Mouse (Mus musculus) stomach, embryonic 14.5 days (tissue): ENCODE results near the gene Cox7a1. TPM values are rescaled to one million over a fixed set of nuclear protein-coding genes. Genes with fewer than 3 reads are reported as not detected.

ENCODE experiments used
- ATAC-seq: fragments of 200-750 bp; cut with Nextera tagmentation; 2 replicates; pipeline ENCODE4 v1.8.0; 2017; ENCODE audit warnings: low read depth, moderate TSS enrichment; ENCODE audit not compliant: insufficient number of reproducible peaks, insufficient read depth, low FRiP score
- H3K27ac ChIP-seq: fragments of 300-500 bp; sonication (generic); 2 replicates; pipeline ENCODE4 v1.5.1; 2014; ENCODE audit warnings: mild to moderate bottlenecking, low read length, moderate library complexity, mixed read lengths
- H3K27me3 ChIP-seq: fragments of 300-500 bp; sonication (generic); 2 replicates; pipeline ENCODE4 v1.6.1; 2014; ENCODE audit warnings: low read length, control low read depth, mixed read lengths; ENCODE audit not compliant: control insufficient read depth, insufficient read depth
- H3K36me3 ChIP-seq: fragments of 300-500 bp; sonication (generic); 2 replicates; pipeline ENCODE4 v1.6.1; 2014; ENCODE audit warnings: mild to moderate bottlenecking, control low read depth, low read length, moderate library complexity, mixed read lengths; ENCODE audit not compliant: control insufficient read depth, insufficient read depth
- H3K4me1 ChIP-seq: fragments of 300-500 bp; sonication (generic); 2 replicates; pipeline ENCODE4 v1.6.1; 2014; ENCODE audit warnings: low read length, control low read depth, mixed read lengths; ENCODE audit not compliant: control insufficient read depth, insufficient read depth
- H3K4me2 ChIP-seq: fragments of 300-500 bp; sonication (generic); replicated peaks from 2 replicates; pipeline ENCODE4 v1.6.1; 2014; ENCODE audit warnings: low read depth, low read length, control low read depth
- H3K4me3 ChIP-seq: fragments of 300-500 bp; sonication (generic); 2 replicates; pipeline ENCODE4 v1.5.1; 2014; ENCODE audit warnings: low read depth, low read length, control low read depth
- H3K9ac ChIP-seq: fragments of 300-500 bp; sonication (generic); replicated peaks from 2 replicates; pipeline ENCODE4 v1.6.1; 2014; ENCODE audit warnings: low read depth, mild to moderate bottlenecking, control low read depth, low read length, moderate library complexity, mixed read lengths
- H3K9me3 ChIP-seq: fragments of 300-500 bp; sonication (generic); 2 replicates; pipeline ENCODE4 v1.6.1; 2016; ENCODE audit warnings: low read depth, low read length, control low read depth; ENCODE audit not compliant: control insufficient read depth
- WGBS: fragments of 180-500 bp; shearing (Covaris S2); extraction: QIAGEN DNeasy Blood & Tissue Kit; methylation state at CpG from one replicate; pipeline ENCODE4 v1.1.7; 2014; 5-methylcytosine and 5-hydroxymethylcytosine counted together
- polyA plus RNA-seq: library from polyadenylated mRNA; unstranded; fragments of >200 nt; fragmentation: Nextera tagmentation; extraction: Ambion mirVana; gene quantifications from 2 replicates; pipeline ENCODE4 v1.2.1, GENCODE M21; 2014

Cox7a1 gene
- polyA plus RNA-seq, 1 experiment from 2014 or later, result 5.7 TPM

DNA sequence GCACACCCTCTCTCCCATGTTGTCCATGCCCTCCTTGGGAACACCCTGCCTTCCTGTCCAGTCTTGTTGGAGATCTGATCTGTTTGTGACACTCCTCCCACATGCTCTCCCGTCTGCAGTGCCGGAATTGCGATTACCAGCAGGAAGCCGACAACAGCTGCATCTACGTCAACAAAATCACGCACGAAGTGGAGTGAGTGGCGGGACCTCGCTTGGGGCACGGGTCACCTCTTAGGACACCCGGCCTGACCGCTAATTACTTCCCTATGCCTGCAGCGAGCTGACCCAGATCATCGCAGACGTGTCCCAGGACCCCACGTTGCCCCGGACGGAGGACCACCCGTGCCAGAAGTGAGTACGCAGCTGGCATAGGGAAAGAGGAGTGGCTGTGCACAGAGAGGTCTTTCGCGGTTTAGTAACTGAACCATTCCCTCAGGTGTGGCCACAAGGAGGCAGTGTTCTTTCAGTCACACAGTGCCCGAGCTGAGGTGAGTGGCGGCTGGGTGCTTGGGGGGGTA is 48.7 kb downstream of the Cox7a1 start:
- no peaks in the 10 kb centered on the region for H3K27me3 ChIP-seq
- H3K27ac ChIP-seq, result peak overlapping the region; percentile 87
- H3K36me3 ChIP-seq, result peaks cover 8% of the 10 kb centered on the region
- H3K9ac ChIP-seq, result peak overlapping the region; percentile 61
- peak overlapping the region; percentile 86 for H3K4me2 ChIP-seq
- peak overlapping the region; percentile 49 for H3K4me3 ChIP-seq
- ATAC-seq, result peak; percentile 26; the same call in 1 of the 2 replicates
- no peaks in the 10 kb centered on the region for H3K9me3 ChIP-seq
- WGBS, result 4% methylated on average over 24 of the region's 24 CpGs
- H3K4me1 ChIP-seq, result peaks cover 14% of the 10 kb centered on the region; the same call in 1 of the 2 replicates

- Histone ChIP-seq H3K4me2 (peak overlapping the region; percentile 86; the same call in 1 of the 2 replicates), H3K27ac (no peak overlapping the region), H3K9me3 (no peaks in the 10 kb centered on the region), H3K27me3 (no peaks in the 10 kb centered on the region), H3K4me1 (peaks cover 14% of the 10 kb centered on the region; the same call in 1 of the 2 replicates), H3K36me3 (peaks cover 8% of the 10 kb centered on the region; the same call in 1 of the 2 replicates), H3K4me3 (no peak overlapping the region), H3K9ac (no peak overlapping the region)
- WGBS, result 89% methylated on average over 20 of the region's 20 CpGs
- ATAC-seq, result no peak
Observed at GRCm38 (mm10) chr7:30233387-30233786, 49.4 kb downstream of the Cox7a1 start.

DNA sequence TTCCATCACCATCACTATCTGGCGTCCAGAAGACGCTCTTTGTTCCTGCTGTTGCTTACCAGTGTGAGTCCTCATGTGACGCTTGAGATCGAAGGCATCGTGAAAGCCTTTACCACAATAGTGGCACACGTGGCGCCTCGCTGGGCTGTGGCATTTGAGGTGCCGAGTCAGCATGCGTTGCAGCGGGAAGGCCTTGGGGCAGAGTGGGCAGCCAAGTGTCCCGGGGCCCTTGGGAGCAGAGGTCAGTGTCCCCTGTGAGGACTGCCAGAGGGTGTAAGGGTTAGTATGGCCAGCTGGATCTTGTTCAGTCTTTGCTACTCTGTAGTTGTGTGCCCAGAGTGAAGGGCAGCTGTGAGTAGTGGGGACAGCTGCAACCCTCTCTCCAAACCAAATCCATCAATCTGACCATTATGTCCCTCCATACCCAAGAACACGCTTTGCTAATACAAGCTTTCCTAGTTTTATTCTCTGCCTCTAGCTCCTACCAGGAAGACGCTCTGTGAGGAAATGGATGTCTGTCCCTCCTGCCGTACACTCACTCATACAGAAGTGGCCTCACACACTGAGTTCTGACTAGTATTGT is 50.4 kb downstream of the Cox7a1 start:
- peaks cover 8% of the 10 kb centered on the region; the same call in 1 of the 2 replicates for H3K36me3 ChIP-seq
- H3K27ac ChIP-seq, result no peak overlapping the region
- 94% methylated on average over 15 of the region's 15 CpGs for WGBS
- ATAC-seq, result no peak
- H3K9me3 ChIP-seq, result no peaks in the 10 kb centered on the region
- no peak overlapping the region for H3K4me3 ChIP-seq
- H3K4me2 ChIP-seq, result no peak overlapping the region
- peaks cover 14% of the 10 kb centered on the region; the same call in 1 of the 2 replicates for H3K4me1 ChIP-seq
- H3K27me3 ChIP-seq, result no peaks in the 10 kb centered on the region
- H3K9ac ChIP-seq, result no peak overlapping the region

DNA sequence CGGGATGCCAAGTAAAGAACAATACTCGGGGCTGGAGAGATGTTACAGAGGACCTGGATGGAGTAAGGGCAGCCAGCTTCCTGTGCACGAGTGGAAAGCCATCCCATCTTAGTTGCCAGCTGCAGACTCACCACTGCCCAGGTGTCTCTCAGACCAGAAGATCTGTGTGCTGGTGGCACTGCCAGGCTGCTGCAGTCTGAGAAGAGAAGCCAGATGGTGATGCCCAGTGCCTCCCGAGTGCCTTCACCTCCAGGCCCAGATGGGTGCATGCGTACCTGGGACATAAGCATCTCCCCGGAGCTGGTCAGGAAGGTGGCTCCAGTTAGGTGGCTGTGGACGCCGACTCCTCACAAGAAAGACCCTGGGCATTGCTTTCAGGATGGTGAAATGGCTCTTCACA is 51.1 kb downstream of the Cox7a1 start:
- H3K4me3 ChIP-seq, result no peak overlapping the region
- peaks cover 6% of the 10 kb centered on the region for H3K36me3 ChIP-seq
- peaks cover 14% of the 10 kb centered on the region; the same call in 1 of the 2 replicates for H3K4me1 ChIP-seq
- no peak overlapping the region for H3K9ac ChIP-seq
- H3K27ac ChIP-seq, result no peak overlapping the region
- no peak overlapping the region for H3K4me2 ChIP-seq
- no peaks in the 10 kb centered on the region for H3K27me3 ChIP-seq
- 88% methylated on average over 8 of the region's 8 CpGs for WGBS
- no peak for ATAC-seq
- H3K9me3 ChIP-seq, result no peaks in the 10 kb centered on the region

- WGBS, result 77% methylated on average over 4 of the region's 4 CpGs
- Histone ChIP-seq H3K4me1 (peaks cover 14% of the 10 kb centered on the region; the same call in 1 of the 2 replicates), H3K36me3 (peaks cover 10% of the 10 kb centered on the region), H3K27me3 (no peaks in the 10 kb centered on the region), H3K27ac (no peak within 1 kb of the TSS), H3K9me3 (no peaks in the 10 kb centered on the region), H3K9ac (no peak within 1 kb of the TSS), H3K4me2 (no peak within 1 kb of the TSS), H3K4me3 (no peak within 1 kb of the TSS)
- no peak for ATAC-seq
Observed at GRCm38 (mm10) chr7:30235625-30236024, 51.7 kb downstream of the Cox7a1 start, which contains the start of gene Ovol3. Gene Ovol3, minus strand, starts transcription at chr7:30235725.

Other genes with a start within 250 kb of the Cox7a1 start
- gene Zfp74, start 230.1 kb upstream of the Cox7a1 start, polyA plus RNA-seq, result 12.0 and 13.3 TPM in 2 replicates
- 21.6 and 25.0 TPM in 2 replicates for gene Zfp568, start 200.2 kb upstream of the Cox7a1 start, polyA plus RNA-seq
- 3.6 and 4.4 TPM in 2 replicates for gene Zfp14, start 132.8 kb upstream of the Cox7a1 start, polyA plus RNA-seq
- gene Zfp82, start 111.2 kb upstream of the Cox7a1 start, polyA plus RNA-seq, result 5.0 and 5.7 TPM in 2 replicates
- 2.0 and 2.1 TPM in 2 replicates for gene Gm26920, start 93.7 kb upstream of the Cox7a1 start, polyA plus RNA-seq
- 7.5 and 11.2 TPM in 2 replicates for gene Zfp566, start 93.6 kb upstream of the Cox7a1 start, polyA plus RNA-seq
- gene Zfp260, start 89.4 kb upstream of the Cox7a1 start, polyA plus RNA-seq, result 132 and 142 TPM in 2 replicates
- gene Zfp382, start 62.2 kb upstream of the Cox7a1 start, polyA plus RNA-seq, result 6.4 and 7.3 TPM in 2 replicates
- 19.6 and 22.3 TPM in 2 replicates for gene Zfp146, start 14.4 kb upstream of the Cox7a1 start, polyA plus RNA-seq
- gene Capns1, start 14.7 kb downstream of the Cox7a1 start, polyA plus RNA-seq, result 95.8 and 99.8 TPM in 2 replicates
- 143 and 177 TPM in 2 replicates for gene Polr2i, start 47.8 kb downstream of the Cox7a1 start, polyA plus RNA-seq
- gene Tbcb, start 48.1 kb downstream of the Cox7a1 start, polyA plus RNA-seq, result 148 and 150 TPM in 2 replicates
- gene Ovol3, start 51.6 kb downstream of the Cox7a1 start, polyA plus RNA-seq, result not detected in 2 replicates
- gene Thap8, start 96.0 kb downstream of the Cox7a1 start, polyA plus RNA-seq, result 0.25 and 0.34 TPM in 2 replicates
- gene Wdr62, start 96.3 kb downstream of the Cox7a1 start, polyA plus RNA-seq, result 7.9 and 9.8 TPM in 2 replicates
- 52.8 and 53.9 TPM in 2 replicates for gene Clip3, start 107.6 kb downstream of the Cox7a1 start, polyA plus RNA-seq
- gene Alkbh6, start 124.6 kb downstream of the Cox7a1 start, polyA plus RNA-seq, result 70.1 and 76.2 TPM in 2 replicates
- 49.0 and 53.2 TPM in 2 replicates for gene Syne4, start 130.7 kb downstream of the Cox7a1 start, polyA plus RNA-seq
- gene E130208F15Rik, start 137.6 kb downstream of the Cox7a1 start, polyA plus RNA-seq, result not detected in 2 replicates
- 14.4 and 17.0 TPM in 2 replicates for gene Sdhaf1, start 139.8 kb downstream of the Cox7a1 start, polyA plus RNA-seq
- 5.2 and 6.7 TPM in 2 replicates for gene Lrfn3, start 178.6 kb downstream of the Cox7a1 start, polyA plus RNA-seq
- 47.0 and 56.5 TPM in 2 replicates for gene Tyrobp, start 229.6 kb downstream of the Cox7a1 start, polyA plus RNA-seq
- gene Hcst, start 235.7 kb downstream of the Cox7a1 start, polyA plus RNA-seq, result 1.1 TPM in 1 of 2 replicates, not detected in the other
- 2.0 and 2.7 TPM in 2 replicates for gene Nfkbid, start 237.6 kb downstream of the Cox7a1 start, polyA plus RNA-seq